ENCODE assay signal across 14 mouse cellular contexts in the genomic region with DNA sequence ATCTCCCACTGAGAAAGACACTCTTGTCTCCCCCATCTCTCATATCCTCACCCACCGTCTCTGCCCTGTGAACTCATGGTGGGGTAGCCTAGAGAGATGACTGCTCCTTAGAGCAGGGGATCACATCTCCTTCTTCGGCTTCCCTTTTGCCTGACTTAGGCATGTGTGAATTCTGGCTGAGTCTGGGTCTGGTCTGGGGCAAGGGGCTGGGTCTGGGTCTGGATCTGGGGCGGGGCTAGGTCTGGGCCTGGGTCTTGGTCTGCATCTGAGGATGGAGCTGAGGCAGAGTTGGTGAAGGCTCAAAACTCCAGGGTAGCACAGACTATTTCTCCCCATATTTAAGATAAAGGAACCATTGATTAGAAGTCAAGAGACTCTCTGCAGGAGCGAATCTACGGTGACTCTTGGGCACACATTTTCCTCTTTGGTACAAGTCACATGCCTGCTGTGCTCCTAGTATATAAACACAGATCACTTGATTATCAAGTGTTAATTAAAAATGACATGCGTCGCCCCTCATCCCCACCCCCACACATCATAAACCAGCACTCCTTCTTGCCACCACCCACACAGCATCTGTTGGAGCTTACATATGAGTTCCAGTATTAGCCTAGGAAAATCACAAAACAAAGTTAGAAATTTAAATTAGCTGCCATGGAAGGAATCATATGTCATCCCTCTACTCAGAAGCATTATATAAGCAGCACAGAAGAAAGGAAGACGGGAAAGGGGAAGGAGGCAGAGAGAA.
DNase-seq lines count a peak whose midpoint lies in the region; ATAC-seq lines count a peak whose summit lies in the region.
"Had no signal": no experiment of that assay in that cellular context is flagged by ENCODE, and none has a peak within 500 bp of the region (broad histone marks: within the 10 kb centered on the region; RNA-seq: fewer than 3 reads in every experiment).

No protein-coding gene starts in this region.

- peaks cover 17% of the 10 kb centered on the region for H3K4me1 ChIP-seq in hindbrain, embryonic 10.5 days (replicated peaks)
- peaks cover 4% of the 10 kb centered on the region; the same call in 1 of the 2 replicates for H3K4me1 ChIP-seq in hindbrain, embryonic 14.5 days (replicated peaks; ENCODE audit: control insufficient read depth, insufficient read depth, low read length)

- 77% methylated on average over 8 of the region's 8 CpGs for WGBS in hindbrain, embryonic 10.5 days
- 69% methylated on average over 8 of the region's 8 CpGs for WGBS in hindbrain, embryonic 14.5 days

- ATAC-seq in hindbrain, embryonic 14.5 days (ENCODE audit: low FRiP score), result no peak
- no peak for ATAC-seq in granulocyte monocyte progenitor cell, adult 5-6 weeks (replicated peaks; ENCODE audit: poor library complexity, severe bottlenecking)

- intact Hi-C loops in gastrocnemius, postnatal 36 days (cut with DNase I), result no loop called here

- no peaks in the 10 kb centered on the region for H3K27me3 ChIP-seq in hindbrain, embryonic 10.5 days (ENCODE audit: insufficient read depth, poor library complexity, severe bottlenecking)
- H3K27me3 ChIP-seq in hindbrain, embryonic 14.5 days (ENCODE audit: control insufficient read depth, insufficient read depth, low read length), result no peaks in the 10 kb centered on the region
- H3K27me3 ChIP-seq: limb, embryonic 12.5 days; midbrain, embryonic 12.5 days; neural tube, embryonic 13.5 days had no signal

- no peak for DNase-seq in hindbrain, embryonic 10.5 days (ENCODE audit: low spot score)
- DNase-seq in hindbrain, embryonic 14.5 days (ENCODE audit: low spot score), result no peak
- peak; percentile 36 for DNase-seq in testis, postnatal 10 days (ENCODE audit: low spot score)
- DNase-seq in testis, postnatal 14 days (ENCODE audit: low spot score), result no peak
- peak; percentile 95 for DNase-seq in layer of hippocampus, adult 9-11 months
- peak; percentile 88 for DNase-seq in telencephalon, adult 2 months (ENCODE audit: low read depth, low spot score)
- no peak for DNase-seq in gastrocnemius, postnatal 36 days
- DNase-seq: heart, adult 2 months; lung, adult 18-20 months had no signal

- H3K4me3 ChIP-seq in hindbrain, embryonic 10.5 days, result no peak overlapping the region
- H3K4me3 ChIP-seq in hindbrain, embryonic 14.5 days (replicated peaks; ENCODE audit: low read length), result no peak overlapping the region
- H3K4me3 ChIP-seq: heart, adult 2 months; limb, embryonic 12.5 days; midbrain, embryonic 12.5 days; neural tube, embryonic 13.5 days had no signal

- peak overlapping the region; percentile 23; the same call in 1 of the 2 replicates for H3K27ac ChIP-seq in hindbrain, embryonic 10.5 days
- no peak overlapping the region for H3K27ac ChIP-seq in hindbrain, embryonic 14.5 days
- H3K27ac ChIP-seq: heart, adult 2 months; limb, embryonic 12.5 days; midbrain, embryonic 12.5 days; neural tube, embryonic 13.5 days; stomach, postnatal 0 days had no signal

- no peak overlapping the region for H3K9ac ChIP-seq in hindbrain, embryonic 14.5 days
- H3K9ac ChIP-seq: limb, embryonic 12.5 days; midbrain, embryonic 12.5 days; neural tube, embryonic 13.5 days had no signal

- H3K9me3 ChIP-seq in hindbrain, embryonic 10.5 days, result no peaks in the 10 kb centered on the region
- no peaks in the 10 kb centered on the region for H3K9me3 ChIP-seq in hindbrain, embryonic 14.5 days (ENCODE audit: control insufficient read depth, low read length)
- H3K9me3 ChIP-seq: limb, embryonic 12.5 days; midbrain, embryonic 12.5 days; neural tube, embryonic 13.5 days had no signal

- H3K36me3 ChIP-seq in hindbrain, embryonic 10.5 days, result no peaks in the 10 kb centered on the region
- no peaks in the 10 kb centered on the region for H3K36me3 ChIP-seq in hindbrain, embryonic 14.5 days (replicated peaks; ENCODE audit: control insufficient read depth, insufficient read depth)
- H3K36me3 ChIP-seq: limb, embryonic 12.5 days; midbrain, embryonic 12.5 days; neural tube, embryonic 13.5 days had no signal

- no peak overlapping the region for H3K4me2 ChIP-seq in hindbrain, embryonic 14.5 days (replicated peaks)
- H3K4me2 ChIP-seq: limb, embryonic 12.5 days; midbrain, embryonic 12.5 days; neural tube, embryonic 13.5 days had no signal

Comparison
In these comparisons a context has a peak if more than half of its experiments do, and no peak if none do; other contexts are left out.
1. DNase-seq: peak in testis, postnatal 10 days (single experiment), layer of hippocampus, adult 9-11 months (single experiment) and telencephalon, adult 2 months (single experiment); none in hindbrain, embryonic 10.5 days (single experiment), hindbrain, embryonic 14.5 days (single experiment), testis, postnatal 14 days (single experiment) and gastrocnemius, postnatal 36 days (0 of 2).